Mouse (Mus musculus) CH12.LX (cell line): ENCODE measurements around the gene Togaram2.

Source experiments
- CHD2 ChIP-seq: IDR thresholded peaks from 2 replicates; pipeline ENCODE4 v1.6.1; 2011; ENCODE audit warnings: low read length, improper control_type of control experiment
- CTCF ChIP-seq, 2 experiments: IDR thresholded peaks in 1 of 2; conservative IDR thresholded peaks in 1 of 2; 2 replicates each; pipeline ENCODE4 v1.5.1; 2011 to 2012; ENCODE audit warnings: low read depth in 2 of 2, low read length in 2 of 2, improper control_type of control experiment in 1 of 2, inconsistent platforms in 1 of 2, mild to moderate bottlenecking in 1 of 2, moderate library complexity in 1 of 2
- EP300 ChIP-seq: IDR thresholded peaks from 2 replicates; pipeline ENCODE4 v1.6.1; 2011; ENCODE audit warnings: low read length, improper control_type of control experiment
- MAZ ChIP-seq: IDR thresholded peaks from 2 replicates; pipeline ENCODE4 v1.6.1; 2012; ENCODE audit warnings: low read depth, mild to moderate bottlenecking, inconsistent platforms, low read length, improper control_type of control experiment, moderate library complexity
- PAX5 ChIP-seq: IDR thresholded peaks from 2 replicates; pipeline ENCODE4 v1.6.1; 2012; ENCODE audit warnings: low read length, inconsistent platforms, mixed read lengths
- POLR2A ChIP-seq: IDR thresholded peaks from 2 replicates; pipeline ENCODE4 v1.6.1; 2011; ENCODE audit warnings: low read depth, mild to moderate bottlenecking, improper control_type of control experiment, low read length
- TBP ChIP-seq: conservative IDR thresholded peaks from 2 replicates; pipeline ENCODE4 v1.6.1; 2011; ENCODE audit warnings: low read depth, low read length, improper control_type of control experiment

DNA sequence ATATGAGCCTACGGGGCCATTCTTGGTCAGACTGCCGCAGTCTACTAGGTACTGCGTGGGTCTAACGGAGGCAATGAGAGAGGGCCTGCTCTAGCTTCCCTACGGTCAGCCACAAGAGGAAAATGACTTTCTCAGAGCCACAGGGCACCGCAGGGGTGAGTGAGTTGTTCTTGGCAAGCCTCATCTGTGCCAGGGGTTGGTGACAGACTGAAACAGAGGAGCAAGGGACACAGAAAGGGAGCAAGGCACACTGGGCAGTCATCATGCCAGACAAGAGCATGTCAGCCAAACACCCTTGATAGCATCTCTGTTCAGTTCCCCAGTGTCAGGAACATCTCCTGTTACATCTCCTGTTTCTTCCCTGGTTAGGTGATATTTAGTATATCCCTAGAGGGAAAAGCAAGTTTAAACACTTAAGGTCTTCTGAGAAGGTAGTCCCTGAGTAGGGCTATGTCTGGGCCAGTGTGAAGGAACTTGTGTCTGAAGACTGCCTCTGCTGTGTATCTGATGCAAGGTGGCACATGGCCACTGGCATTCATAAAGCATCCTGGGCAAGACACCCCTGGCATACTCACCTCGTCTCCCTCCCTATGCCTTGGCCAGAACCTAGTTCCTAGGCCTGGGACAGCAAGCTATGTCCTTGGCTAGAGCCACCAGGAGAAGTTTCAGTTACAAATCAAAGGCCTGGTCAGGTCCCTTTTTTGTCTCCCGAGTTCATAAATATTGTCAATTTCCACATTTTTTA lies 45.0 kb downstream of the Togaram2 start:
- no peak for TF ChIP-seq POLR2A
- TF ChIP-seq CTCF (conservative IDR thresholded peaks at IDR 0.05 in 1 of 2, IDR thresholded peaks at IDR 0.05 in 1 of 2; ENCODE audit: low read depth in 2 of 2, low read length in 2 of 2) = no peak
- TF ChIP-seq PAX5 = no peak
- TF ChIP-seq CHD2 = no peak
- no peak for TF ChIP-seq EP300
- TF ChIP-seq TBP = no peak
- no peak for TF ChIP-seq MAZ
